Mouse (Mus musculus) ES-Bruce4 (cell line): ENCODE measurements around the gene Fhdc1.

Experiments
- CTCF ChIP-seq: IDR thresholded peaks from one replicate; pipeline ENCODE4 v1.8.1; 2011; ENCODE audit warnings: low read depth, low read length
- EP300 ChIP-seq: IDR thresholded peaks from 2 replicates; pipeline ENCODE4 v1.6.1; 2011; ENCODE audit warnings: low read depth, low read length; ENCODE audit not compliant: insufficient read depth
- POLR2A ChIP-seq: IDR thresholded peaks from one replicate; pipeline ENCODE4 v1.8.1; 2011; ENCODE audit warnings: low read length; ENCODE audit not compliant: insufficient read depth

DNA sequence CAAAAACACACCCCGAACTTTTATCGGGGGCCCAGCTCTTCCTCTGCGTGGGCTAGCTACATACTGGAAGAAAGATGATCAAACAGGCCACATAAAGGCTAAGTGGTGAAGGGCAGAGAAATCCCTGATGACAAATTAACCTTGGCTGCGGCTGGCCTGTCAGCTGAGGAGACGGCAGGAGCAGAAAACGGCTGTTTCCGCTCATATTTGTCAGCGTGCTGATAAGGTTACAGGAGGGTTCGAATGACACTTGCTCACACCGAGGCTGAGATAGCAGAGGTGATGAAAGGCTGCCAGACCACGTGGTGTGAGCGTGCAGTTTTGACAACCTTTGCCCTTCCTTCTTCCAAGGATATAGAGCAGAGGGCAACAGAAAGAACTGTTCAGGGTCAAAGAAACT, 19.3 kb downstream of the Fhdc1 start:
- TF ChIP-seq POLR2A (no peak), CTCF (no peak), EP300 (no peak)
